Mouse (Mus musculus) myocyte (in vitro differentiated cells): ENCODE results near the gene Gm20388.

Experiments
- CEBPB ChIP-seq: IDR thresholded peaks from 2 replicates; pipeline ENCODE4 v1.6.1; 2011; ENCODE audit warnings: mild to moderate bottlenecking, moderate library complexity; ENCODE audit not compliant: poor library complexity, insufficient read depth, severe bottlenecking
- E2F4 ChIP-seq: IDR thresholded peaks from one replicate; pipeline ENCODE4 v1.6.1; 2011; ENCODE audit warnings: mild to moderate bottlenecking, control low read depth, moderate library complexity; ENCODE audit not compliant: insufficient read depth
- MAX ChIP-seq: IDR thresholded peaks from one replicate; pipeline ENCODE4 v1.6.1; 2011; ENCODE audit warnings: low read depth, mild to moderate bottlenecking, control low read depth
- MYOD1 ChIP-seq, 3 experiments: IDR thresholded peaks; one replicate each; pipeline ENCODE4 v1.6.1; 2011; ENCODE audit warnings: control low read depth in 2 of 3, low read depth in 2 of 3, mild to moderate bottlenecking in 2 of 3, moderate library complexity in 1 of 3; ENCODE audit not compliant: insufficient read length in 2 of 3, control insufficient read depth in 1 of 3
- MYOG ChIP-seq, 3 experiments: IDR thresholded peaks; one replicate each; pipeline ENCODE4 v1.6.1; 2011; ENCODE audit warnings: control low read depth in 2 of 3, low read depth in 2 of 3, mild to moderate bottlenecking in 2 of 3; ENCODE audit not compliant: insufficient read length in 2 of 3, control insufficient read depth in 1 of 3, insufficient read depth in 1 of 3
- POLR2A ChIP-seq: IDR thresholded peaks from one replicate; pipeline ENCODE4 v1.6.1; 2011; ENCODE audit warnings: low read depth, mild to moderate bottlenecking, control low read depth, moderate library complexity; ENCODE audit not compliant: insufficient read length
- POLR2AphosphoS2 ChIP-seq: IDR thresholded peaks from one replicate; pipeline ENCODE4 v1.6.1; 2011; ENCODE audit warnings: low read depth, control low read depth; ENCODE audit not compliant: insufficient read length
- REST ChIP-seq: IDR thresholded peaks from one replicate; pipeline ENCODE4 v1.6.1; 2011; ENCODE audit warnings: mild to moderate bottlenecking, control low read depth, moderate library complexity; ENCODE audit not compliant: insufficient read depth, insufficient read length
- SRF ChIP-seq: IDR thresholded peaks from one replicate; pipeline ENCODE4 v1.6.1; 2011; ENCODE audit warnings: low read depth; ENCODE audit not compliant: control insufficient read depth, insufficient read length
- TCF12 ChIP-seq: IDR thresholded peaks from one replicate; pipeline ENCODE4 v1.6.1; 2011; ENCODE audit warnings: mild to moderate bottlenecking, control low read depth; ENCODE audit not compliant: poor library complexity, insufficient read depth, severe bottlenecking
- USF1 ChIP-seq: IDR thresholded peaks from one replicate; pipeline ENCODE4 v1.6.1; 2011; ENCODE audit warnings: low read depth, mild to moderate bottlenecking, control low read depth, moderate library complexity

DNA sequence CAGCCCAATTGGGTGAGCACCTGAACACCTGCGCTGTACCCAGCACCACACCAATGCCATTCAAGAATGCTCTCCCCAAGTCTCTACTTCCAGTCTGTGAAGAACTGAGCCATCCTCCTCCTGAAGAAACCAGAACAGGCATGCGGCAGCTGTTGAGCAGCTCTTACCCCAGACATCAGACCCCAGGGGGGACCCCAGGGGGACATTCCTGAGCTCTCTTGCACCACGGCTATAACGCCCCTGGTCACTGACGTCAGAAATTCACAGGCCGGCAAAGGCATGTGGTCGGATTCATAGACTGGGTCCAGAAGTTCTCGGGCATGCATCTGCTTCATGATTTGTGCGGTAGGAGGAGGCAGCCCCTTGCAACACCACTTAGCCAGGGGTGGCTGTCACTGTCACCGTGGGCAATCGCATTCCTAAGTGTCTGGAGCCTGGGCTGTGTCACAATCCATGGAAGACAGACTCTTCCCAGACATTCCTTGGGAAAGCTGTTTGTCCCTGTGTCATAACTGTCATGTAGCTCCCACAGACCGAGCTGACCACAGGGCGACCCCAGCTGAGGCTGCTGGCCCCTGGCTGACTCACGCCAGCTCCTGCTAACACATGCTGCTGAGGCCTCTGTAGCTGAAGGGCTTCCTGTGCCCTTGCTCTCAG lies 2256.7 kb downstream of the Gm20388 start:
- TF ChIP-seq POLR2A (no peak), USF1 (no peak), POLR2AphosphoS2 (no peak), MAX (no peak), E2F4 (no peak), REST (no peak), CEBPB (0 out of 2 replicates have a peak, but pooled peaks have one; percentile 27), MYOG (IDR thresholded peaks at IDR 0.05; ENCODE audit: control insufficient read depth in 1 of 3, insufficient read depth in 1 of 3, insufficient read length in 2 of 3, low read depth in 2 of 3) (peak in 2 of 3 experiments; percentile 33 to 74), TCF12 (no peak), SRF (no peak), MYOD1 (IDR thresholded peaks at IDR 0.05; ENCODE audit: control insufficient read depth in 1 of 3, insufficient read length in 2 of 3, low read depth in 2 of 3) (peak in 2 of 3 experiments; percentile 35 to 60)
